Mouse (Mus musculus) cerebellum, adult (tissue): Measurements from ENCODE around the gene Adcyap1r1.

Experiments
- ATAC-seq: cut with Nextera tagmentation; 2 replicates; pipeline ENCODE4 v1.9.2; 2017; ENCODE audit warnings: mild to moderate bottlenecking, moderate library complexity, mixed read lengths; ENCODE audit not compliant: insufficient number of reproducible peaks, low FRiP score, low TSS enrichment

The Adcyap1r1 gene

GRCm38 (mm10) chr6:55487726-55488125 lies 35.9 kb downstream of the Adcyap1r1 start:
- 0 out of 2 replicates have a peak, but pooled peaks have one; percentile 34 for ATAC-seq

- ATAC-seq, result no peak
Observed at GRCm38 (mm10) chr6:55496201-55496600, 44.4 kb downstream of the Adcyap1r1 start.

- ATAC-seq, result no peak
Observed at GRCm38 (mm10) chr6:55498753-55499152, 47.0 kb downstream of the Adcyap1r1 start.

GRCm38 (mm10) chr6:55501061-55501460 lies 49.3 kb downstream of the Adcyap1r1 start:
- no peak for ATAC-seq

GRCm38 (mm10) chr6:55502309-55502708 lies 50.5 kb downstream of the Adcyap1r1 start:
- no peak for ATAC-seq

GRCm38 (mm10) chr6:55504797-55505488 lies 53.2 kb downstream of the Adcyap1r1 start:
- ATAC-seq, result peak; percentile 66; the same call in 1 of the 2 replicates

GRCm38 (mm10) chr6:55506519-55506918 lies 54.7 kb downstream of the Adcyap1r1 start:
- no peak for ATAC-seq

GRCm38 (mm10) chr6:55509130-55509870 lies 57.5 kb downstream of the Adcyap1r1 start:
- ATAC-seq, result no peak

- ATAC-seq, result peak; percentile 73; the same call in 1 of the 2 replicates
Observed at GRCm38 (mm10) chr6:55511212-55512065, 59.7 kb downstream of the Adcyap1r1 start.

- ATAC-seq, result no peak
Observed at GRCm38 (mm10) chr6:55512066-55512703, 60.4 kb downstream of the Adcyap1r1 start.

- ATAC-seq, result no peak
Observed at GRCm38 (mm10) chr6:55513477-55513876, 61.7 kb downstream of the Adcyap1r1 start.

- ATAC-seq, result peak; percentile 94
Observed at GRCm38 (mm10) chr6:55519605-55520201, 67.9 kb downstream of the Adcyap1r1 start.

GRCm38 (mm10) chr6:55520237-55521095 lies 68.7 kb downstream of the Adcyap1r1 start:
- ATAC-seq, result 0 out of 2 replicates have a peak, but pooled peaks have one; percentile 29

GRCm38 (mm10) chr6:55536469-55536868 lies 84.7 kb downstream of the Adcyap1r1 start:
- no peak for ATAC-seq

- ATAC-seq, result no peak
Observed at GRCm38 (mm10) chr6:55539196-55539595, 87.4 kb downstream of the Adcyap1r1 start.

- no peak for ATAC-seq
Observed at GRCm38 (mm10) chr6:55542359-55542758, 90.6 kb downstream of the Adcyap1r1 start.

GRCm38 (mm10) chr6:55543345-55543744 lies 91.6 kb downstream of the Adcyap1r1 start:
- ATAC-seq, result no peak

- no peak for ATAC-seq
Observed at GRCm38 (mm10) chr6:55549211-55549610, 97.4 kb downstream of the Adcyap1r1 start.

- ATAC-seq, result no peak
Observed at GRCm38 (mm10) chr6:55550926-55551325, 99.1 kb downstream of the Adcyap1r1 start.
